Mouse (Mus musculus) forebrain, embryonic 13.5 days (tissue): Measurements from ENCODE around the gene Tpte. TPM values are rescaled to one million over a fixed set of nuclear protein-coding genes. Genes with fewer than 3 reads are reported as not detected.

Source experiments
- ATAC-seq: fragments of 200-750 bp; cut with Nextera tagmentation; 2 replicates; pipeline ENCODE4 v1.8.0; 2017
- H3K27ac ChIP-seq: fragments of 300-500 bp; sonication (generic); 2 replicates; pipeline ENCODE4 v1.5.1; 2015; ENCODE audit warnings: inconsistent platforms, mild to moderate bottlenecking, moderate library complexity
- H3K27me3 ChIP-seq: fragments of 300-500 bp; sonication (generic); 2 replicates; pipeline ENCODE4 v1.6.1; 2015; ENCODE audit warnings: mild to moderate bottlenecking, inconsistent platforms
- H3K36me3 ChIP-seq: fragments of 300-500 bp; sonication (generic); 2 replicates; pipeline ENCODE4 v1.6.1; 2015; ENCODE audit warnings: mild to moderate bottlenecking, inconsistent platforms; ENCODE audit not compliant: poor library complexity, severe bottlenecking
- H3K4me1 ChIP-seq: fragments of 300-500 bp; sonication (generic); 2 replicates; pipeline ENCODE4 v1.6.1; 2015; ENCODE audit warnings: inconsistent platforms
- H3K4me2 ChIP-seq: fragments of 300-500 bp; sonication (generic); 2 replicates; pipeline ENCODE4 v1.6.1; 2015; ENCODE audit warnings: inconsistent platforms, mild to moderate bottlenecking, moderate library complexity
- H3K4me3 ChIP-seq: fragments of 300-500 bp; sonication (generic); 2 replicates; pipeline ENCODE4 v1.5.1; 2015; ENCODE audit warnings: mild to moderate bottlenecking, inconsistent platforms
- H3K9ac ChIP-seq: fragments of 300-500 bp; sonication (generic); 2 replicates; pipeline ENCODE4 v1.6.1; 2015; ENCODE audit warnings: mild to moderate bottlenecking, inconsistent platforms
- H3K9me3 ChIP-seq: fragments of 300-500 bp; sonication (generic); replicated peaks from 2 replicates; pipeline ENCODE4 v1.6.1; 2016; ENCODE audit warnings: inconsistent platforms
- WGBS: fragments of 180-500 bp; shearing (Covaris S2); methylation state at CpG from one replicate; pipeline ENCODE4 v1.1.7; 2015; 5-methylcytosine and 5-hydroxymethylcytosine counted together
- polyA plus RNA-seq: library from polyadenylated mRNA; unstranded; fragments of >200 nt; fragmentation: Nextera tagmentation; extraction: Ambion mirVana; gene quantifications from 2 replicates; pipeline ENCODE4 v1.2.1, GENCODE M21; 2015

Gene Tpte
- polyA plus RNA-seq: not detected in 2 replicates

DNA sequence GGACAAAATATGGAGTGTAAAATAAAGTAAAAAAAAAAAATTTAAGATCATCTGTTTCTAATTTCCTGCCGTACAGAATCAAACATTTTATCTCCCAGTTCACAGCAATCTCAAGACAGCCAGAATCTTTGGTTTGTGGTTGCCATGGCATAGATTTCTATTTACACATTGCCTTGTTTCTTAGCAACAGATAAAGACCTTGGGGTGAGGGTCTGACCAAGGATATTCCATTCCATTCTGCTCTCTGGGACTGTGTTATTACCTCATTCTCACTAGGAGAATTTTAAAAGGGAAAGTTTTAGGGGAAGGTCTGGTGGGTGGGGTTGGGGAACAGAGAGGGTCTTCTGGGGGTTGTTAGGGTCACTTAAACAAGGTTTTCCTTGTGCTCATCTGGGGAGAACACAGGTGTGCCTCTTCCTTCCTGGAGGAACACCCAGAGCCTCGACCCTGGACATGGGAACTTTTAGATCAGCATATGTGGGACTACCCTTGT, at the start of gene Tpte:
Tpte (plus strand) TSS at position 443 of the 493 bp plus-strand sequence.
- no peaks in the 10 kb centered on the region for H3K4me1 ChIP-seq
- no peak within 1 kb of the TSS for H3K9ac ChIP-seq
- no peak within 1 kb of the TSS for H3K27ac ChIP-seq
- no peak for ATAC-seq
- H3K9me3 ChIP-seq: 0 out of 2 replicates have a peak, but pooled peaks cover 5% of the 10 kb centered on the region
- H3K4me3 ChIP-seq: no peak within 1 kb of the TSS
- no peak within 1 kb of the TSS for H3K4me2 ChIP-seq
- no peaks in the 10 kb centered on the region for H3K27me3 ChIP-seq
- no peaks in the 10 kb centered on the region for H3K36me3 ChIP-seq
- WGBS: 82% methylated on average over 2 of the region's 2 CpGs

DNA sequence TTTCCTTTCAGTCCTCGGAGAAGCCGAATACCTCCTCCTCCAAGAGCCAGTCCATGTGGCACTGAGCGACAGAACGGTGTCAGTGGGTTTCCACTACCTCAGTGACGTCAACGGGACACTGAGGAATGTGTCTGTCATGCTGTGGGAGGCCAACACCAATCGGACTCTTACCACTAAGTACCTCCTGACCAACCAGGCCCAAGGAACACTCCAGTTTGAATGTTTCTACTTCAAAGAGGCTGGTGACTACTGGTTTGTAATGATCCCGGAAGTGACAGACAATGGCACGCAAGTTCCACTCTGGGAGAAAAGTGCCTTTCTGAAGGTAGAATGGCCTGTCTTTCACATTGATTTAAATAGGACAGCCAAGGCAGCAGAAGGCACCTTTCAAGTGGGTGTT, 40.3 kb upstream of the Tpte start:
- no peak overlapping the region for H3K9ac ChIP-seq
- no peaks in the 10 kb centered on the region for H3K36me3 ChIP-seq
- no peak overlapping the region for H3K4me3 ChIP-seq
- ATAC-seq: no peak
- no peak overlapping the region for H3K27ac ChIP-seq
- peaks cover 1% of the 10 kb centered on the region; the same call in 1 of the 2 replicates for H3K4me1 ChIP-seq
- H3K4me2 ChIP-seq: no peak overlapping the region
- no peaks in the 10 kb centered on the region for H3K9me3 ChIP-seq
- WGBS: 91% methylated on average over 9 of the region's 9 CpGs
- no peaks in the 10 kb centered on the region for H3K27me3 ChIP-seq

DNA sequence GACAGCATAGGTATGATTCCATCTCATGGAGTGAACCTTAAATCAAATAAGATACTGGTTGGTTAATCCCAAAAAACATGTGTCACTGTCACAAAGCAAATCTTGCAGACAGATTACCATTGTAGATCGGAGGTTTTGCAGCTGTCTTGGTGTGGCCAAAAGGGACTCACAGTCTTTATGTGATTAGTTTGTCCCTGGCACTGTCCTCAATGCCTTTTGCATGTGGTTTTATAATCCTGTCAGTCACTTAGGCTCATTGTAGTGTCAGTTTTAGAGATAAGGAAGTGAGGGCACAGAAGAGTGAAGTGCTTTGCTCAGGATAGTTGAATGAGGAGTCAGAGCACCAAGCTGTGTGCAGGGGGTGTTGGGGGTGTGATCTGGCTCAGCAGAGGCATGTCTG, 37.6 kb upstream of the Tpte start:
- no peak overlapping the region for H3K4me2 ChIP-seq
- no peak overlapping the region for H3K4me3 ChIP-seq
- H3K27ac ChIP-seq: no peak overlapping the region
- H3K36me3 ChIP-seq: no peaks in the 10 kb centered on the region
- H3K4me1 ChIP-seq: peaks cover 4% of the 10 kb centered on the region; the same call in 1 of the 2 replicates
- H3K9ac ChIP-seq: no peak overlapping the region
- no peaks in the 10 kb centered on the region for H3K9me3 ChIP-seq
- ATAC-seq: no peak
- WGBS: 84% methylated on average over 1 of the region's 1 CpGs
- H3K27me3 ChIP-seq: no peaks in the 10 kb centered on the region

DNA sequence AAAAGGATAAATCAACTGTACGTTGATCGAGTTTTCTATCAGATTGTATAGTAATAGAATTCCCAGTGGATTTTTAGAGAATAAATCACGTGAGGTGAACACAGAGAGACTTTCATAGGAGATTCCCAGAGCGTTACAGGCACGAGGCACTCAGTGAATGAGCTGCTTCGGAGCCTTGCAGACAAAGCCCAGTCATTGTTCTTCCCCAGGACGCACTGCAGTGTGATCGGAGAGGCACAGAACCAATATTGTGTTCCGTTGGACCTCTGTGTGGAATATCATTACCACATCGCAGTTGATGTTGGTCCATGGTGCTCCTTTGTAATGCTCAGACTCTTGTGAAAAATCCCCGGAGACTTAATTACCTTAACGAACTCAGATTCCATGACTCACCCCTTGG, 35.3 kb upstream of the Tpte start:
- no peak overlapping the region for H3K9ac ChIP-seq
- 45% methylated on average over 12 of the region's 12 CpGs for WGBS
- no peak overlapping the region for H3K4me3 ChIP-seq
- H3K36me3 ChIP-seq: no peaks in the 10 kb centered on the region
- H3K4me2 ChIP-seq: no peak overlapping the region
- H3K4me1 ChIP-seq: peaks cover 4% of the 10 kb centered on the region; the same call in 1 of the 2 replicates
- no peak for ATAC-seq
- no peaks in the 10 kb centered on the region for H3K9me3 ChIP-seq
- H3K27ac ChIP-seq: no peak overlapping the region
- H3K27me3 ChIP-seq: no peaks in the 10 kb centered on the region

DNA sequence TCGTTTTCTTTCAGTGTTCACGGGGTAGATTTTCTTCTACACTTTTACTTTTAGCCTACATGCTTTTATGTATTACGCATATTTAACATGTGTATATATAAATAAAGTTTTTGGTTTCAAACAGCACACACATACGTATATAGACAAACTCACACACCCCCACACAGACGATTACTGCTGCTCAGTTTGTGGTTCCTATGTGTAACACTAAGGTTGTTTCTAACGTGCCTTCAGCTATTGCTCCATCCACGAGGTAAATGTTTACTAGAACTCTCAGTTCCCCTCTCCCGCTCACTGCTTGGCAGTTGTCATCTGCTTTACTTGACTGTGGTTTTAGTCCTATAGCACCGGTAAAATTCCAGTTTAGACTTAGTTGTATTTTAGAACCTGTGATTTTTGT, 34.2 kb upstream of the Tpte start:
- H3K4me1 ChIP-seq: peaks cover 4% of the 10 kb centered on the region; the same call in 1 of the 2 replicates
- WGBS: 77% methylated on average over 9 of the region's 9 CpGs

DNA sequence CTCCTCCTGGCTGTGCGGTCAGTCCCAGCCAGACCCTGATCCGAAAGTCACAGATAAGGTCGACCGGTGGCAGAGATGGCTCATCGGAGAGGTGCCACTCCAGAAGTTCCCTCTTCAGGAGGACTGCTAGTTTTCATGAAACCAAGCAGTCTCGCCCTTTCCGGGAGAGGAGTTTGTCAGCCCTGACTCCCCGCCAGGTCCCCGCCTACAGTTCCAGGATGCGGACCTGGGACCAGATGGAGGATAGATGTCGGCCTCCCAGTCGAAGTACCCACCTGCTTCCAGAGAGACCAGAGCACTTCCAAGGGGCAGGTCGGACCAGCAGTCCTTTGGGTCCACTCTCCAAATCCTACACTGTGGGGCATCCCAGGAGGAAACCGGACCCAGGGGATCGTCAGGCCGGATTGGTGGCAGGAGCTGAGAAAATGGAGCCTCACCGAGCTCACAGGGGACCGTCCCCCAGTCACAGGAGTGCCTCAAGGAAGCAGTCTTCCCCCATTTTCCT, 24.2 kb upstream of the Tpte start:
- WGBS: 89% methylated on average over 18 of the region's 18 CpGs
- no peak overlapping the region for H3K4me3 ChIP-seq
- H3K27ac ChIP-seq: no peak overlapping the region
- no peaks in the 10 kb centered on the region for H3K27me3 ChIP-seq
- no peak for ATAC-seq
- no peak overlapping the region for H3K4me2 ChIP-seq
- no peaks in the 10 kb centered on the region for H3K36me3 ChIP-seq
- H3K9ac ChIP-seq: no peak overlapping the region
- H3K9me3 ChIP-seq: no peaks in the 10 kb centered on the region
- no peaks in the 10 kb centered on the region for H3K4me1 ChIP-seq

More for the DNA sequence above, 34.2 kb upstream of the Tpte start:
- no peak overlapping the region for H3K4me3 ChIP-seq
- H3K9ac ChIP-seq: no peak overlapping the region
- no peaks in the 10 kb centered on the region for H3K27me3 ChIP-seq
- no peak for ATAC-seq
- H3K36me3 ChIP-seq: no peaks in the 10 kb centered on the region
- no peaks in the 10 kb centered on the region for H3K9me3 ChIP-seq
- no peak overlapping the region for H3K4me2 ChIP-seq
- H3K27ac ChIP-seq: no peak overlapping the region

DNA sequence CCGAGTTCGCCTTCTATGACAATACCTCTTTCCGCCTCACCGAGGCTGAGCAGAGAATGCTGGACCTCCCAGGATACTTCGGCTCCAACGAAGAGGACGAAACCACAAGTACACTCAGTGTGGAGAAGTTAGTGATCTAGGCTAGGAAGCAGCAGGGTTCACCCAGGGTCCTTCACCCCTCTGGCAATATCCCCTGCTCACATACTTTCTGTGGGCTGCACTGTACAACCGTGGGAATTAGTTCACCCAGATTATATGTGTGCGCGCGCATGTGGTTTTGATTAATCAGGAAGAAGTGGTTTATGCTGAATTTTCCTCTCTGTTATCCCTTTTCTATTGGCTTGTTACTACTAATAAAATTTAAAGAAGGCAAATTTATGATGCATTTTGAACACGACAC, 23.7 kb upstream of the Tpte start:
- H3K9ac ChIP-seq: no peak overlapping the region
- 73% methylated on average over 12 of the region's 12 CpGs for WGBS
- no peak for ATAC-seq
- H3K4me1 ChIP-seq: no peaks in the 10 kb centered on the region
- H3K27me3 ChIP-seq: no peaks in the 10 kb centered on the region
- no peaks in the 10 kb centered on the region for H3K9me3 ChIP-seq
- H3K27ac ChIP-seq: no peak overlapping the region
- no peak overlapping the region for H3K4me2 ChIP-seq
- no peak overlapping the region for H3K4me3 ChIP-seq
- no peaks in the 10 kb centered on the region for H3K36me3 ChIP-seq

DNA sequence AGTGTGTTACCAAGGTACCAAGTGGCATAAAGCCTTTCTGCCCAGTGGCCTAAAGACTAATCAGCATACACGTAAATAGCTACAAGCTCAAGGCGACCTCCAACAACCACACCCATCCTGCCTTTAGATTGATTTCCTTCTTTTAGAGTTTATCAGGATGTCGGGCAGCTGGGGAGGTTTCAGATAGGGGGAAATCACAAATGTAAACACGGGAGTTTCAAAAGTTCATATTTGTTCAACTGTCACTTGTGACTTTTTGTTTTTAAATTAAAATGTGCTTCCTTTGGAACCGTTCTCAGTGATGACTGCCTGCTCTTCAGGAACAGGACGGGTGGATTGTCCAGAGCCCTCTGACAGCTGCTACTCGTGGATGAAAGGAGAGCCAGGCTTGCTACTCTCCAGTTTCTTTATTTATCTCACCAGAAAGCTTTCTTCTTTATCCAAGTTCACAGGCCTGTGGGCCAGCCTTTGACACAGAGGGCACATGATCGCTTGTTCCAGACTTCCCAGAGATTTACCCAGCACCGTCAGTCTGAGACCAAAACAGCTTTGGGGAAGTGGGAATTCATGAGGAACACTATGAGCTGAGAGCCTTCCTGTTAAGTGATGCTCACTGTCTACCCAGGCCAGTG, 23.0 kb upstream of the Tpte start:
- no peak overlapping the region for H3K9ac ChIP-seq
- H3K27ac ChIP-seq: no peak overlapping the region
- H3K4me1 ChIP-seq: no peaks in the 10 kb centered on the region
- no peaks in the 10 kb centered on the region for H3K36me3 ChIP-seq
- no peak overlapping the region for H3K4me2 ChIP-seq
- ATAC-seq: no peak
- H3K9me3 ChIP-seq: no peaks in the 10 kb centered on the region
- WGBS: 63% methylated on average over 9 of the region's 9 CpGs
- H3K27me3 ChIP-seq: no peaks in the 10 kb centered on the region
- no peak overlapping the region for H3K4me3 ChIP-seq

DNA sequence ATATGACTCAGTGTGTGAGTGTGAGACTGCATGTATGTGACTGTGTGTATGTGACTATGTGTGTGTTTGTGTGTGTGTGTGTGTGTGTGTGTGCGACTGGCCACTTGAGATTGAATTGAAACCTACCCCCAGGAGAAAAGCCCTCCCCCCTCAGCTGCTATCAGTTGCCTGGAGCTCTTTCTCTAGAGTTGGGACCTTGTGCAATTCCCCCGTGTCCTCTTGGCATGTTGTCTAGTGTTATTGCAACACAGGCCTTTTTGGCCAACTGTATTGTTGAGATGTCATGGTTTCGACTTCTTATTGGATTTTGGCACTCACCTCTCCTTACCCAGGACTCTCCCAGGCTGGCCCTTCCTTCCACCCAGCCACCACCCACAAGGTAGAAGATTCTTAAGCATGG, 21.0 kb upstream of the Tpte start:
- Histone ChIP-seq H3K36me3 (no peaks in the 10 kb centered on the region), H3K27ac (no peak overlapping the region), H3K4me2 (no peak overlapping the region), H3K27me3 (no peaks in the 10 kb centered on the region), H3K9me3 (no peaks in the 10 kb centered on the region), H3K4me3 (no peak overlapping the region), H3K9ac (no peak overlapping the region), H3K4me1 (no peaks in the 10 kb centered on the region)
- WGBS: 89% methylated on average over 3 of the region's 3 CpGs
- no peak for ATAC-seq

DNA sequence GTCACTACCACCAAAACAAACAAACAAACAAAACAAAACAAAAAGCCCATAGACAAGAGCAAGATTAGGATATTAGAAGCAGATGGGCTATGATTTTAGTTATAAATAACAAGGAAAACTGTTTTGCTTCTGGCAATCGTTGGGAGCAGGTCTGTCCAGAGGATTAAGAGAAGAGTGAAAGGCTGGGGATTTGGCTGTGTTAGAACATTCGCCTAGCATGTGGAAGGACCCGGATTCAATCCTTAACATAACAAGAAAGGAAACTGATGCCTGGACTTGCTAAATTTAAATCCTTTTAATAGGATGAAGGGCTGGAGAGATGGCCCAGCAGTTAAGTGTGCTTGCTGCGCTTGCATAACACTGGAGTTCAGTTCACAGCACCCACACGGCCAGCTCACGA, 18.9 kb upstream of the Tpte start:
- no peaks in the 10 kb centered on the region for H3K27me3 ChIP-seq
- H3K4me1 ChIP-seq: no peaks in the 10 kb centered on the region
- H3K9ac ChIP-seq: no peak overlapping the region
- WGBS: 77% methylated on average over 6 of the region's 6 CpGs
- no peak for ATAC-seq
- no peak overlapping the region for H3K4me2 ChIP-seq
- no peak overlapping the region for H3K27ac ChIP-seq
- no peaks in the 10 kb centered on the region for H3K9me3 ChIP-seq
- H3K4me3 ChIP-seq: no peak overlapping the region
- H3K36me3 ChIP-seq: no peaks in the 10 kb centered on the region

DNA sequence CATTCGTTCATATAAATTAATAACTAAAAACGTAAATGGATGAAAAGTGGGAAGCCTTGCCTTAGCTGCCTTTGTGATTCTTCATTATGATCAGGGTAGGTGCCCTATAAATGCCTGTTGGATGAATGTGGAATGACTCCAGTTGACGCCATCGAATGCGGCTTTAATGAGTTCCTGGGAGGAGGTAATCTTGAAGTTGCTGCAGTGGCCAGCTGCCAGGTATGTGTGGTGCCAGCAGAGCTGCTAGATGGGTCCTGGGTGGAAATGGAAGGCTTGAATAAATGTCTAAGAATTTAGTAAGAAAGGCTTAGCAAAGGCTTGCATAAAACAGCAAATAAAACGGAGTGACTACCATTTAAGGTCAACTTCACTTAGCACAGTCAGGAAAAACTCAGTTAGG, 18.5 kb upstream of the Tpte start:
- Histone ChIP-seq H3K9me3 (no peaks in the 10 kb centered on the region), H3K4me2 (no peak overlapping the region), H3K9ac (no peak overlapping the region), H3K36me3 (no peaks in the 10 kb centered on the region), H3K27me3 (no peaks in the 10 kb centered on the region), H3K27ac (no peak overlapping the region), H3K4me1 (no peaks in the 10 kb centered on the region), H3K4me3 (no peak overlapping the region)
- no peak for ATAC-seq
- WGBS: 80% methylated on average over 6 of the region's 6 CpGs

DNA sequence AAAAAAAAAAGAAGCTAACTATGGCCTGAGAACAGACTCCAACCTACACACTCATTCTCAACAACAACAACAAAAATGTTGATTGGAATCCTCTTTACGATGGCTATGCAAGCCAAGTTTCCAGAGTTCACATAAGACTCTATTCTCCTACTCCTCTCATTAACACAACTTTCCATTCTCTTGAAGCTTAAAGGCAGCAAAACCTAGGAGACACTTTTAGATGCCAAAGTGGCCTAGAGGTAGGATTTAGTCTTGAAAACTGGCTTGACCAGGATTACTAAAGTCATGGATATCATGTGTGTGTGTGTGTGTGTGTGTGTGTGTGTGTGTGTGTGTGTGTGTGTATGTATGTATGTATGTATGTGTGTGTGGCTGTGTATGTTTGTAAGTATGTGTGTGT, 18.0 kb upstream of the Tpte start:
- ATAC-seq: no peak
- no peaks in the 10 kb centered on the region for H3K27me3 ChIP-seq
- no peaks in the 10 kb centered on the region for H3K36me3 ChIP-seq
- no peak overlapping the region for H3K27ac ChIP-seq
- 77% methylated on average over 1 of the region's 1 CpGs for WGBS
- H3K4me1 ChIP-seq: no peaks in the 10 kb centered on the region
- H3K9ac ChIP-seq: no peak overlapping the region
- no peak overlapping the region for H3K4me3 ChIP-seq
- no peaks in the 10 kb centered on the region for H3K9me3 ChIP-seq
- H3K4me2 ChIP-seq: no peak overlapping the region

DNA sequence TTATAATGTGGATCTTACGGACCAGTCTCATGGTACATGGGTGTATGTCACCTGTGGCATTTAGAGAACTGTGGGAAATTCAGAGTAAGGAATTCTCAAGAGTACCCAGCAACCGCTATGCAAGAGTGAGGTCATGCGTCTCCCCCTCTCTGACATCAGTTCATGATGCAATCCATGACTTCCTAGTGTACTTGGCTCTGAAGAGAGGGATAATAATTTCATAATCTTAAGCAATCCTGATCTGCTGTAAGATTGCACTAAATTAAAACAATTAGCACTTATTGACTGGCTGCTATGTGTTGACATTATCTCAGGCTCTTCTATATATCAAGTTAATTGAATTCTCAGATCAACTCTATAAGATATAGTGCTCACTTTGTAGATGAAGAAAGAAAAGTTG, 16.4 kb upstream of the Tpte start:
- Histone ChIP-seq H3K27me3 (no peaks in the 10 kb centered on the region), H3K4me1 (no peaks in the 10 kb centered on the region), H3K4me3 (no peak overlapping the region), H3K9ac (no peak overlapping the region), H3K27ac (no peak overlapping the region), H3K4me2 (no peak overlapping the region), H3K36me3 (no peaks in the 10 kb centered on the region), H3K9me3 (no peaks in the 10 kb centered on the region)
- no peak for ATAC-seq
- 94% methylated on average over 3 of the region's 3 CpGs for WGBS
